Mouse (Mus musculus): ENCODE measurements at regions not wholly inside any gene's neighbourhood (a gene's known extent, or its start where the extent isn't known, plus 50 kb on each side); places are given as distances from the start of the nearest gene placed in this dataset.

DNA sequence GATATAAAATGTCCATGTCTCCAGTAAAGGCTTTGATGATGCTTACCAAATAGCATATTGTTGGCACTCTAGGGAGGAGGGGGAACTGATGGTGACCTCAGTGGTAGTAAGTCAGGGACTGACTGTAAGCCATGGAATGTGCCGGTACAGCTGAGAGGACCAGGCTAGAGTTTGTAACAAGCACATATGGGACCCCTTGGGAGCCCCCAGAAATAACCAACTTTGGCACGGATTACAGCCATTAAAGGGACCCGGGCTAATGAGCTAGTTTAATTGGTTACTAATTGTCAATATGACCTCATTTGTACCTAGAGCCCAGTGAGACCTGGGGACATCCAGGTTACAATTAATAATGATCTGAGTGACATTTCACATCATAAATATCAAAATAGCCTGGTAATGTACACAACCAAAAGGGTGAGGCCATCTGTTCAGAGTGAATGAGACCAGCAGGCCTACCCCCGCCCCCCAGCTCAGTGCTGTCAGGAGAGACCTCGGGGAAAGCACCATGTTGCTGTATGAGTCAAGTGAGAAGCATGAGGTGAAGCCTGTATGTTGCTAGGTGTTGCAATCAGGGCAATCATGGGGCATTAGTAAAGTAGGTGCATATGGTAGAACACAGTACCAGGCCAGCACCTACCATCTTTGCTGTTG, 169.7 kb upstream of the Kiz start (continued):
- TF ChIP-seq CHD2 (IDR thresholded peaks at IDR 0.05; ENCODE audit: low read length) (peak; percentile 80), NELFE (IDR thresholded peaks at IDR 0.05; ENCODE audit: low read depth, low read length) (no peak), SMC3 (IDR thresholded peaks at IDR 0.05; ENCODE audit: low read depth, low read length) (no peak), TBP (conservative IDR thresholded peaks at IDR 0.05; ENCODE audit: low read depth, low read length) (no peak), E2F4 (IDR thresholded peaks at IDR 0.05; ENCODE audit: insufficient replicate concordance, low read depth, low read length) (no peak), CHD1 (IDR thresholded peaks at IDR 0.05; ENCODE audit: low read depth, low read length) (no peak), POLR2AphosphoS2 (IDR thresholded peaks at IDR 0.05; ENCODE audit: low read depth, low read length) (no peak), MAZ (IDR thresholded peaks at IDR 0.05; ENCODE audit: low read depth, low read length) (peak; percentile 64; the same call in 1 of the 2 replicates), HCFC1 (IDR thresholded peaks at IDR 0.05; ENCODE audit: low read depth, low read length) (no peak; the same call in 1 of the 2 replicates), IRF4 (IDR thresholded peaks at IDR 0.05; ENCODE audit: low read depth, low read length) (peak; percentile 92), MAX (IDR thresholded peaks at IDR 0.05; ENCODE audit: low read length) (peak; percentile 50; the same call in 1 of the 2 replicates), RAD21 (IDR thresholded peaks at IDR 0.05; ENCODE audit: low read depth, low read length) (no peak), USF1 (IDR thresholded peaks at IDR 0.05; ENCODE audit: low read depth, low read length) (no peak), MXI1 (IDR thresholded peaks at IDR 0.05; ENCODE audit: low read depth, low read length) (no peak), PAX5 (IDR thresholded peaks at IDR 0.05; ENCODE audit: low read length) (no peak), JUND (conservative IDR thresholded peaks at IDR 0.05; ENCODE audit: low read depth, low read length) (0 out of 2 replicates have a peak, but pooled peaks have one; percentile 34), SIN3A (IDR thresholded peaks at IDR 0.05; ENCODE audit: low read length) (no peak), GABPA (IDR thresholded peaks at IDR 0.05; ENCODE audit: insufficient replicate concordance, low read depth, low read length) (no peak), ZNF384 (IDR thresholded peaks at IDR 0.05; ENCODE audit: low read depth, low read length) (no peak)

DNA sequence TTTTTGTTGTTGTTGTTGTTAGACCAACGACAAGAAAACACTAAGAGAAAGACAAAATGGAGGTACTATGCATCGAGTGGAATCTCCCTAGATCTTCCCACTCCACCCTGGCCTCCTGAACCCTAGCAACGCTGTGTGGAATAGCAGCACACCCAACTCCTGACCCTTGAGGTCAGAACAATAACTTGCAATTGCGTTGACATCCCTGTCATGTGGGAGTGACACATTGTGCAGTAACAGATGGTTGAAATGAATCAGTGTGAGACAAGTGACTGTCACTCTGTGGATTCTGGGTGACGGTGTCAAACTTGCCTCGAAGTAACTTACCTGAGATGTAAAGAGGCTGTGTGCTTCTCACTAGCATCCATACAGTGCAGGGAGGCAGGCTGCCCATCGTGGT, 167.1 kb upstream of the Kiz start:
- in situ Hi-C loops (cut with MboI; ENCODE audit: low pct_ligation_motif_present, low pct_unique_long_range_greater_than_20kb, low sequenced_read_pairs) (no loop called here), dilution Hi-C loops (cut with MboI; ENCODE audit: extremely low pct_ligation_motif_present, extremely low pct_unique_long_range_greater_than_20kb, low sequenced_read_pairs) (no loop called here)
- no peak overlapping the region for H3K9ac ChIP-seq (ENCODE audit: insufficient read depth, low read depth)
- H3K4me3 ChIP-seq (replicated peaks in 1 of 3; ENCODE audit: low read depth in 2 of 3, low read length in 2 of 3, poor library complexity in 1 of 3) = no peak overlapping the region
- TF ChIP-seq GABPA (IDR thresholded peaks at IDR 0.05; ENCODE audit: insufficient replicate concordance, low read depth, low read length) = no peak
- no peaks in the 10 kb centered on the region for H3K79me2 ChIP-seq (replicated peaks; ENCODE audit: control insufficient read depth, extremely low read depth, insufficient read depth, poor library complexity, severe bottlenecking)
- no peak overlapping the region for H3K4me2 ChIP-seq (ENCODE audit: insufficient read depth, low read depth, poor library complexity, severe bottlenecking)
- H3K27ac ChIP-seq (ENCODE audit: insufficient read depth, low read depth) = no peak overlapping the region
- peaks cover 2% of the 10 kb centered on the region for H3K9me3 ChIP-seq (replicated peaks; ENCODE audit: low read length)
- H3K27me3 ChIP-seq (replicated peaks) = peaks cover 2% of the 10 kb centered on the region
- no peaks in the 10 kb centered on the region for H3K36me3 ChIP-seq (replicated peaks in 1 of 2; ENCODE audit: control insufficient read depth in 1 of 2, insufficient read depth in 1 of 2, low read length in 1 of 2)
- no peak for DNase-seq (ENCODE audit: extremely low read depth)
- H3K4me1 ChIP-seq (ENCODE audit: control insufficient read depth in 1 of 2, insufficient read depth in 2 of 2) = peaks cover 13 to 15% of the 10 kb centered on the region in 2 experiments

Measured in CH12.LX (cell line).